In the genomic region with DNA sequence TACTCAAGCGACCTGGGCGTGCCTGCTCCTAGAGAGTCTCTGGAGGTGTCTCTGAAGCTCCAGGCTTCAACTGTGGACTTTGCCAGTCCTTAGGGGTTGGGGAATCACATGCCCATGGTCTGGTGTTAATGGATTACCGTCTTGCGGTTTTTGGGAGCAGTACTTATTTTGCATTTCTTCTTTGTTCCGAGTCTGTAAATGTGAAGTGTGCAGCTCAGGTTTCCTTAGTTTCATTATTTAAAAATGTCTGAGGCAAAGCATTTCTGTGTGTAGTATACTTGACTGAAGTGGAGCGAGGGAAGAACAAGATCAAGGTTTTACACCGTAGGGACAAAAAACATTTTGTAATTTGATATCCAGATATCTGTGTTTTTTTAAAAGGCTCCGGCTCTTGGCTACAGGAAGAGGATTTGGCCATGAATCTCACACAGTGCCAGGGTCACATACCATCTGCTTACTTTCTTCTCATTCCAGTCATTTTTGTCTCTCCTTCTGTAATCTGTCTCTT, we compare ENCODE assay signal across 20 mouse cellular contexts.
DNase-seq lines count a peak whose midpoint lies in the region; ATAC-seq lines count a peak whose summit lies in the region.
"Had no signal": no experiment of that assay in that cellular context is flagged by ENCODE, and none has a peak within 500 bp of the region (broad histone marks: within the 10 kb centered on the region; RNA-seq: fewer than 3 reads in every experiment).

No protein-coding gene starts in this region.

- no peaks in the 10 kb centered on the region for H3K27me3 ChIP-seq in lung, embryonic 15.5 days
- H3K27me3 ChIP-seq in limb, embryonic 10.5 days (ENCODE audit: low read depth, poor library complexity, severe bottlenecking), result no peaks in the 10 kb centered on the region
- H3K27me3 ChIP-seq: embryonic facial prominence, embryonic 12.5 days had no signal

- peak overlapping the region; percentile 17 for H3K4me2 ChIP-seq in lung, embryonic 15.5 days
- H3K4me2 ChIP-seq: embryonic facial prominence, embryonic 12.5 days had no signal

- H3K4me3 ChIP-seq in lung, embryonic 15.5 days, result no peak overlapping the region
- H3K4me3 ChIP-seq in limb, embryonic 10.5 days, result no peak overlapping the region
- H3K4me3 ChIP-seq: embryonic facial prominence, embryonic 12.5 days; heart, embryonic 10.5 days; hindbrain, embryonic 10.5 days; midbrain, embryonic 10.5 days had no signal

- no peaks in the 10 kb centered on the region for H3K9me3 ChIP-seq in lung, embryonic 15.5 days
- H3K9me3 ChIP-seq in limb, embryonic 10.5 days (replicated peaks), result no peaks in the 10 kb centered on the region
- H3K9me3 ChIP-seq: embryonic facial prominence, embryonic 12.5 days; heart, embryonic 10.5 days; hindbrain, embryonic 10.5 days; midbrain, embryonic 10.5 days had no signal

- no peaks in the 10 kb centered on the region for H3K36me3 ChIP-seq in lung, embryonic 15.5 days
- no peaks in the 10 kb centered on the region for H3K36me3 ChIP-seq in limb, embryonic 10.5 days
- H3K36me3 ChIP-seq: embryonic facial prominence, embryonic 12.5 days; G1E; heart, embryonic 10.5 days; hindbrain, embryonic 10.5 days; midbrain, embryonic 10.5 days had no signal

- H3K9ac ChIP-seq in lung, embryonic 15.5 days, result no peak overlapping the region
- H3K9ac ChIP-seq: embryonic facial prominence, embryonic 12.5 days had no signal

- no peak overlapping the region for H3K27ac ChIP-seq in lung, embryonic 15.5 days
- H3K27ac ChIP-seq in limb, embryonic 10.5 days, result peak overlapping the region; percentile 69
- H3K27ac ChIP-seq: embryonic facial prominence, embryonic 12.5 days; heart, embryonic 10.5 days; hindbrain, embryonic 10.5 days; macrophage; midbrain, embryonic 10.5 days had no signal

- WGBS in lung, embryonic 15.5 days, result 39% methylated on average over 8 of the region's 8 CpGs
- WGBS in limb, embryonic 10.5 days, result 71% methylated on average over 8 of the region's 8 CpGs

- DNase-seq in adrenal gland, adult 8-10 months, result peak; percentile 17
- DNase-seq in adrenal gland, postnatal 25 days, result no peak
- DNase-seq in lung, postnatal 14 days, result no peak
- DNase-seq in adrenal gland, postnatal 10 days, result peak; percentile 20
- no peak for DNase-seq in limb, embryonic 10.5 days (ENCODE audit: low spot score)
- no peak for DNase-seq in heart, adult 8-10 months (ENCODE audit: low spot score)
- DNase-seq in spleen, adult 12 weeks (ENCODE audit: low spot score), result no peak
- DNase-seq: cerebellum, adult 2 months; cerebellum, postnatal 36 days; gastrocnemius, postnatal 36 days; right cerebral cortex, adult 18-20 months; thymus, postnatal 14 days had no signal

- ATAC-seq in lung, embryonic 15.5 days (ENCODE audit: borderline replicate concordance, extremely low read depth, low FRiP score, low TSS enrichment), result peak; percentile 39; the same call in 1 of the 2 replicates
- ATAC-seq: forebrain, embryonic 16.5 days had no signal

- H3K4me1 ChIP-seq in lung, embryonic 15.5 days, result peaks cover 13% of the 10 kb centered on the region
- peaks cover 69% of the 10 kb centered on the region for H3K4me1 ChIP-seq in limb, embryonic 10.5 days
- H3K4me1 ChIP-seq: heart, embryonic 10.5 days had no signal

Comparison
In these comparisons a context has a peak if more than half of its experiments do, and no peak if none do; other contexts are left out.
1. DNase-seq: peak in adrenal gland, adult 8-10 months (single experiment) and adrenal gland, postnatal 10 days (single experiment); none in adrenal gland, postnatal 25 days (single experiment), lung, postnatal 14 days (single experiment), limb, embryonic 10.5 days (single experiment), heart, adult 8-10 months (single experiment) and spleen, adult 12 weeks (single experiment).